Mouse (Mus musculus): ENCODE results near the gene Olfr830. TPM values are rescaled to one million over a fixed set of nuclear protein-coding genes. Genes with fewer than 3 reads are reported as not detected.
"Not testable (repeated sequence)": the region's sequence is repeated elsewhere in the genome, so short reads cannot be mapped to it uniquely, and the experiment has no call there.

Olfr830 gene
- not detected for total RNA-seq (2021)
- long read RNA-seq, experiment 1, result 0 reads
- long read RNA-seq, experiment 2, result 0 reads

- no peak for DNase-seq (ENCODE audit: extremely low spot score in 1 of 2, low spot score in 2 of 2)
- no peak within 1 kb of the TSS for H3K4me3 ChIP-seq
- no peak within 1 kb of the TSS for H3K27ac ChIP-seq
- no peak for TF ChIP-seq CTCF (IDR thresholded peaks at IDR 0.05)
- intact Hi-C loops (cut with DNase I), result no loop called here
These were observed at the start of gene Olfr830 for GRCm38 (mm10) chr9:18874393-18874792. Olfr830 (plus strand) TSS chr9:18874693.

GRCm38 (mm10) chr9:18854633-18855032 is 19.9 kb upstream of the Olfr830 start, which contains the start of gene Olfr829:
Olfr829 (plus strand) TSS chr9:18854933.
- intact Hi-C loops (cut with DNase I), result no loop called here
- TF ChIP-seq CTCF (IDR thresholded peaks at IDR 0.05), result no peak
- no peak within 1 kb of the TSS for H3K4me3 ChIP-seq
- no peak within 1 kb of the TSS for H3K27ac ChIP-seq
- DNase-seq (ENCODE audit: extremely low spot score in 1 of 2, low spot score in 2 of 2), result no peak

DNA sequence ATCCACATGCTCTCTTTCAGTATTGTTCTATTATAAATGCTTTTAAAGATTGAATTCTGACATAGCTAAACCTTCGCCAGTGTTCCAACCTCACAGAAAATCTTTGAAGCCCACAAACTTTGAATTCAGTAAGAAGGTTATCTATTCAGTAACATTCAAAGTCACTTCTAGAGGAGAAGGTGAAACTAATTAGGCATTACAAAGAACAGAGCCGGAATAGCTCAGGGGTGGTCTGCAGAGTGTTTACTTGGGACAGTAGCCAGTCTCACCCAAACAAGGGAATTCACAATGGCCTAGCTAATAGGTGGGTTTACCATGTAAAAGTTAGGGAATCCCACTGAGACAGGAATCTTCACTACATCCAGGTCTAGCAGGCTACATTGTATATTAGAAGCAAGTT is 33.2 kb downstream of the Olfr830 start:
- H3K27ac ChIP-seq; H3K4me3 ChIP-seq; DNase-seq (ENCODE audit: extremely low spot score in 1 of 2, low spot score in 2 of 2); intact Hi-C loops (cut with DNase I): not testable (repeated sequence)

DNA sequence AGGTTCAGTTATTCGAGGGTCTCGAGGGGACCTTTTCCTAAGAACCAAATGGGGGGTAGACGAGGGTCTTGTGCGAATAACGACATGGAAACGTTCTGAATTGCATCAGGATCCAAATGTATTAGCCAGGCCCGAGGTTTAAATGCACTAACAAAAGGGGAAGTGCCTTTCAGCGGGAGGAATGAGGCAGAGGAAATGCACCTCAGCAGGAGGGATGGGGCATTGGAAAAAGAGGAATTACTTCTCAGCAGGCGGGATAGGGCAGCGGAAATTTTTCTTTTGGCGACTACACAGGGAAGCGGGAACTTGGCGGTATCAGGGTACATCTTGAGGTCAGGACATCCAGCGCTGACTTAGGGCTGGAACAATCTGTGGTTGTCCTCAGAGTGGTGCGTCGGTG is 53.4 kb downstream of the Olfr830 start:
- intact Hi-C loops (cut with DNase I); H3K4me3 ChIP-seq; H3K27ac ChIP-seq; DNase-seq (ENCODE audit: extremely low spot score in 1 of 2, low spot score in 2 of 2): not testable (repeated sequence)

Other genes with a start within 250 kb of the Olfr830 start
- gene Muc16, start 200.2 kb upstream of the Olfr830 start, total RNA-seq (2021), result not detected
- not detected for gene Olfr24, start 110.7 kb upstream of the Olfr830 start, total RNA-seq (2021)
- gene Olfr828, start 55.2 kb upstream of the Olfr830 start, total RNA-seq (2021), result not detected
- gene Olfr829, start 19.8 kb upstream of the Olfr830 start, total RNA-seq (2021), result not detected
- not detected for gene Olfr832, start 62.4 kb downstream of the Olfr830 start, total RNA-seq (2021)
- gene Olfr834, start 113.3 kb downstream of the Olfr830 start, total RNA-seq (2021), result not detected
- not detected for gene Olfr835, start 158.0 kb downstream of the Olfr830 start, total RNA-seq (2021)
- not detected for gene Olfr836, start 245.7 kb downstream of the Olfr830 start, total RNA-seq (2021)